Mouse (Mus musculus): Measurements from ENCODE around the gene Grid1.

The Grid1 gene

DNA sequence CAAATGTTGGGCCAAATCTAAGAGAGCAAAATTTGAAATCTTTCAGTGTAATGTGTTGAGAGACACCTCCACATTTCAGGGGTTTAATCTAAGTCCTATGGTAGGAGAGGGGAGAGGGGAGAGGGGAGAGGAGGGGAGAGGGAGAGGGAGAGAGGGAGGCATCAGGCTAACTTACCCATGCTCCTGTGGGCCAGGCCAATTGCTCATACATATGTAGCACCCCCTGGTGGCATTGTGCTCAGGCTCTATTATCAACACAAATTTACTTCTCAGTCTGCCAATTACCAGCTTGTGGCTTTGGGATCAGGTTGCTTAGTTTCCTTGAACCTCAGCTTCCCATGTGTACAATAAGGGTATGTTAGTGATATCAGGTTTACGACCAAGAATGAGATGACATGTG, 291.0 kb downstream of the Grid1 start:
- in situ Hi-C loops (cut with MboI, MseI) = no loop called here

DNA sequence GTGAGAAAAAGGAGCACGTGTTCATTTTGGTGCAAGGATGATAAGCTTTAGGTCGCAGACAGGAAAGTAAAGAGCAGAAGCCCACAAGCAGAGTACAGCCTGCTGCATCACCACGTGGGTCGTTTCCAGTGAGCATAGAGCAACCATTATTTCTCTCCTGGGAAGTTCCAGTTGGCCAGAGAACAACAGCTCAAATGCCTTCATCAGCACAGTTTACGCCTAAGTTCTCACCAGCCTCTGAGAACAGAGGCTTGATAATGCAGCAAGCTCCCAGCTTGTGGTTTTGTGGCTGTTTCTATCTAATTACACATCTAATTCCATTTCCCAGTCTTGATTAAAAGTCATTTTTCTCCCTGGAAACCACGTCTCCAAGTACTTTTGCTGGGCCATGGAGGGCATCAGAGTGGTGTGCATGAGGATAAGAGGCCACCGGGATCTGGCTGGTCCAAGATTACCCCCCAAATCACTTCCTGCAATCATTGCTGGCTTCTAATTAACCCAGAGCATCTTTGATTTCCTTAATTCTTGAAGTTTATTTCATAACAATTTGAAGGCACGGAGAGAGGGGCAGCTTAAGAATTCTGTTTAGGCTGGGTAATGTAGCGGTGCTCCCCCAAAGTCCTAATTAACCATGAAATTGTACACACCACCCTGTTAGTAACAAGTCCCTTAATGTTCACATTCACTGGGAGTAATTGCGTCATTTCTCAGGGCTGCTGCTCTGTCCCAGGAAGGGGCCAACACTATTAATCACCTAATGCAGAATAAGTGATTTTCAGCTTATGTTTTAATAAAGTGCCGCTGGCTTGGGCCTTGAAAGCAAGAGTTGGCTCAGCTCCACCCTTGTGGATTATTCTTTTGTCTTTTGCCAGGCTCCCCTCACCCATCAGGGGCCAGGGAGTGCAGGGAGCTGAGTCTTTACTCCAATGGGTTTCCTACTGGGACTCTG, 292.7 kb downstream of the Grid1 start:
- in situ Hi-C loops (cut with MboI, MseI) = no loop called here

DNA sequence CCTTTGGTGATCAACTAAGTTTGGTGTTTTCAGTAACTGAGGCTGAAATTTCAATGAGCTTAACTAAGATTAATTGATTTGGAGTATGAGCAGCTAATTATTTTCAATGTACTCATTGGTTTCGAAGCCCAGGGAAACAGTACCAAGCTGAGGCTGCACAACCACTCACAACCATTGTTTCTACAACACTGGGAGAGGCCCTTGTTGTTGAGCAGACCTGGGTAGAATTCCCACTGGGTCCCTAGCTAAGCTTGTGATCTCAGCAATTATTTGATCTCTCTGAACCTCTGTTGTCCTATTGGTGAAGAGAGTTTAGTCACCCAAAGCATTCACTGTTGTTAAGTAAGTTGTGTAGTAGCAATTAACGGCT, 293.4 kb downstream of the Grid1 start:
- in situ Hi-C loops (cut with MboI, MseI) = no loop called here

DNA sequence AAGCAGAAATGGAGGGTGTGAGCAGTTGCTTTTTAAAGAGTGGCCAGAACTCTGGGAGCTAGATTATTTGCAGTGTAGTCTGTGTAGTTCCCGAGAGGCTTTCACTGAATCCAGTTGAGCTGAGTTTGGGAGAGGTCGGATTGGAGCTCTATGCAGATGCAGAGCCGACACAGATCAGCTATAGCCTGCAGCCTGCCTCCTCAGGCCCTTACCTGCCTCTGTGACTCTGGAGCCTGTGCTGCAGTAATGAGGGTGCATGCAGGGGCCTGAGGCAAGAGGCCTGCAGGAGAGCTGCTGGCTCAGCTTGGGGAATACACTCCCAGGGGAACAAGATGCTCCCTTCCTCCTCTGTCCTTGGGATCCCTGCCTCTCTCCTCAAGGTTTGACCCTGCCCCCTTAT, 296.0 kb downstream of the Grid1 start:
- in situ Hi-C loops (cut with MboI, MseI) = no loop called here

DNA sequence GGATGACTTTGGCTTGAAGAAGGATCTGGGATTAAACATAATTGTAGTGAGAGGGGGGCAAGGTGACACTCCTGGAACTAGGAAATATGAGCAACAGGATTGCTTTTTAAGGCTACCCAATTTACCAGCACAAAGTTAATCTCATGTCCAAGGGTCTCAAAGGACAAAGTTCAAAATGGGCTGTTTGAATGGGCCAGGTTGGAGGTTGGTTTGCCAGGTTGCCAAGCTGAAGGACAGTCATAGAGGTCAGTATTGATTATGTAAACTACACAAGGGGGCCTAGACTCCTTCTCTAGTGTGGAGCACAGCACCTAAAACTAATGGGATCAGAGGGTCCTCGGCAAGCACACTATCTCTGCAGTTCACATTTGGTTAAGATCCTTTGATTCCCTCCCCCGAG, 300.2 kb downstream of the Grid1 start:
- in situ Hi-C loops (cut with MboI, MseI) = no loop called here

DNA sequence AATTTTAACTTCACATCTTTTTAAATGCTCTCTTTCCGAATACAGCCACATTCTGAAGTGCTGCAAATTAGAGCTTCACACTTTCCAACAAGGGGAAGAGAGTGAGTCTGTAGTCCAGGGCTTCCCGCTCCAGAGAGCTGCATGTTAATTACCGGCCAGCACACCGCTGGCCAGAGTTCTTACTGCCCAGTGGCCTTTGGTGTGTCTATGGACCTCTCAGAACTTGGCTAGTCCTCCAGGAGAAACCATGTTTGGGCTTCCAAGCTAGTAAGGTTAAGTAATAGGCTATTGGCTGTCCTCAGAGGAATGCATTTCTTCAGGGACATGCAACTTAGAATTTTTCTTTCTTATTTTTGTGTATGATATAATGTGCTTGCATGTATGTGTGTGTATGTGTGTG, 301.0 kb downstream of the Grid1 start:
- in situ Hi-C loops (cut with MboI, MseI) = no loop called here

DNA sequence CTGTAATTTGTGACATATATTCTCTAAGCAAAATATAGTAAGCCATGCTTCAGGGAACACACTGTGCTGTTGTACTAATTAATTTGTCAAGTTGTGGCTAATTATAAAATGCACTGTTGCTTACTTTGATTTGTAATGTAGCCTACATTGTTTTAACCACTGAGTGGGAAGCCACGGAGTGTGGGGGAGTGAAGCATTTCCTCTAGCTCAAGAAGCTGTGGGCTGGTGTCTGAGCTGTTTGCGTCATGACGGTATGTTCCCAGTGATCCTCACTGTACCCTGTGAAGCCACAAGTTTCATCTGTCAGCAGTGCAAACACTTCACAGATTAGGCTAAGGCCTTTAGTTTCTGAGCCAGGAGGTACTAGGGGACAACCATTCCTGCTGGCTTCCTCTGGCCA, 302.2 kb downstream of the Grid1 start:
- in situ Hi-C loops (cut with MboI, MseI) = no loop called here

DNA sequence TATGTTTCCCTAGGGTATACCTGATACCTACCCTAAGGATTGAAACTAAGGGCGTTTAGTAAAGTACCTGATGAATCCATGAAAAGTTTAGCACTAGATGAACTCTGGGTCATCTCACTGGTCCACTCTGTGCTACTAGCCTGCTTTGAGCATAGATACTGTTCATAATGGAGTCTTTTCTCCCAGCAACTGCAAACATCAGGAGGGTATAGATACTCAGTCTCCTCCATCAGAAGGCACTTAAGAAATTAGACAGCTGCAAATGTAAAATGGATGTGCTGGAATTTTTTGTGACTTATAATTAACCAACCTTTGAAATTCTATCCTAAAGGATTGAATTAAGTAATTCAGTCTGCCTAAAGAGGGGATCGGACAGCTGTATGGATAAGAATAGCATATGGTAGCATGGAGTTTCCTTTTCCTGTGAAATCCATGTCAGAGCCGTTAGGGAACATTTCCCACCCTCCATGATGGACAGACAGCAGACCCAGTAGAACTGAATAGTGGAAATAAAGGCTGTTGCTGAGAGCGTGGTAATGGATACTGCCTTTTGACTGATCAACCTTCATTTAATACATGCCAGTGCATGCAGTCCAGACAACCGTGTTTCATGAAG, 303.5 kb downstream of the Grid1 start:
- in situ Hi-C loops (cut with MboI, MseI) = no loop called here

DNA sequence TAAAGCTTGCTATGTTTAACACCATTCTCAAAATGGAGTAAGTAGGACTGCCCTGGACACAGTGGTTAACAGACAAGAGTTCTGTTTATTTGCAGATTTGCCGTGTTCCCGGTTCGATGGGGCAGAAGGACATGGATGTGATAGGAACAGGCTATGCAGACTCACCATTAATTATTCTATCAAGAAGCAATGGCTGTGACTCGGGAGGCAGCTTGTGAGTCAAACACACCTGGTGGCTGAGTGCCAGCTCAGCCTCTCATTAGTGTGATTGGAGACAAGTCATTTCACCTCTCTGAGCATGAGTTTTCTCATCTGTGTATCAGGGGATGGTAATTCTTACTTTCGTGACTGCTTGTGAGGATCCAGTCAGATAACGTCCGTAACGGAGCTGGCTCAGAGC, 307.7 kb downstream of the Grid1 start:
- in situ Hi-C loops (cut with MboI, MseI) = no loop called here

DNA sequence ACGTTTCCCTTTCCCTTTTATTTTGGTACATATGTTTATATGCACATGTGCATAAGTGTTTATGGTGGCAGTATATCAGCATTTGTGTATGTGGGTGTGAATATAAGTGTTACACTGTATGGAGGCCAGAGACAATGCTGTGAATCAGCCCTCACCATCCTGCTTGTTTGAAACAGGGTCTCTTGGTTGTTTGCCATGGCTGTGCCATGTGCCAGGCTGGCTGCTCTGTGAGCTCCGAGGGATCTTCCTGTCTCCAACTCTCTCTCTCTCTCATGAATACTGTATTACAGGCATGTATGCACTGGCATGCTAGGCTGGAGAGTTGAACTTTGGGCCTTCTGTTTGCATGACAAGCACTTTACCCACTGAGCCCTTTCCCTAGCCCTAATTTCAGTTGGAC, 315.1 kb downstream of the Grid1 start:
- in situ Hi-C loops (cut with MboI, MseI) = loop anchor here in 1 of 2 experiments (10.0 kb wide), 1 partner anchor 1540 kb away; no protein-coding TSS in a partner anchor

DNA sequence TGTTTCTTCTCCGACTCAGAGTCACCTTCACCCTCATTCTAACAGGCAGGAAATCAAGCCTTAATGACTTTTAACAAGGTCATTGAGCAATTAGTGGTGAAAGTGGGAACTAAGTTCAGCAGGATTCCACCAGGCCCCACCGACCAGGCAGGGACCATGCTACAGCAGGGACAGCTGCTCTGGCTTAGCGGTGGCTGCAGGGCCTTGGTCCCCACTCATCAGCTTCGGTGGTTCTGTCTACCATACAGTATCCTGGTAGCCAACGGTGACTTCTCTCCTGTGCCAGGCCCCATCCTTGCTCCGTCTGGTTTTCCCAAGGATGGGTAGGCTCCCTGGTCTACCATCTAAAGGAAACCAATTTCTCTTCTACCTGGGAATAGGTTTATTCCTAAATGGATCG, 318.2 kb downstream of the Grid1 start:
- in situ Hi-C loops (cut with MboI, MseI) = loop anchor here in 1 of 2 experiments (10.0 kb wide), 1 partner anchor 1537 kb away; no protein-coding TSS in a partner anchor

DNA sequence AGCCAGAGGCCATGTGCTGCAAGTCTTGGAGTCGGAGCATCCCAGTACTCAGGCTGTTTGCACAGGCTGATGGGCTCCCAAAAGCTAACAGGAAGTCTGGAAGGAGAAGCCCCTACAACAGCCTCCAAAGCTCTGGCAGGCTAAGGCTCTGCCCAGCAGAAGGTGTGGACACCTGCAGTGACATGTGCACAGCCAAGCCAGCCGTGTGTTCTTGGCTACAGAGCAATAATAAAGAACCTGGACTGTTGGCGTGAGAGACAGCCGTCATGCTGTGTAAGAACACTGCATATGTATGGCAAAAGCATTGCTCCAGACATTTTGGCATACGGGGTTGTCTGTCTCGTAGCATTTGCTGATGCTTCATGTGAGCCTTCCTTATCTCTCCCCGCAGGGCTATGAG, 319.9 kb downstream of the Grid1 start:
- in situ Hi-C loops (cut with MboI, MseI) = loop anchor here in 1 of 2 experiments (10.0 kb wide), 1 partner anchor 1535 kb away; no protein-coding TSS in a partner anchor

DNA sequence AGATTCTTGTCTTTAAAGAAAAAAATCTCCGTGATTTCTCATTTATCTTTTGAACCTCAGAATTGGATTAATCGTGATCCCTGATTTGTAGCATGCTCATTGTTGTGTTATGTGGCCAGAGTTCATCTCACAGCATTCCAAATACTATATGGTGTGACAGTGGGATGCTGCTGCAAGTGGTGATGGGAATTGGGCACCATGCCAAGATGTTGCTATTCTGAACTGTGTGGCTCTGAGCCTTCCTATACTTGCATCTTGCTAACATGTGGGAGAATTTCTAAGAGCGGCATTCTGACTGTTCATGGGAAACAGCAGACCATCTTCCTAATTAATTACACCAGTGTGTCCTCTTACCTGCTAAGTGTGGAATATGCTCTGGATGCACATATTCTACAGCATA, 332.5 kb downstream of the Grid1 start:
- in situ Hi-C loops (cut with MboI, MseI) = no loop called here

DNA sequence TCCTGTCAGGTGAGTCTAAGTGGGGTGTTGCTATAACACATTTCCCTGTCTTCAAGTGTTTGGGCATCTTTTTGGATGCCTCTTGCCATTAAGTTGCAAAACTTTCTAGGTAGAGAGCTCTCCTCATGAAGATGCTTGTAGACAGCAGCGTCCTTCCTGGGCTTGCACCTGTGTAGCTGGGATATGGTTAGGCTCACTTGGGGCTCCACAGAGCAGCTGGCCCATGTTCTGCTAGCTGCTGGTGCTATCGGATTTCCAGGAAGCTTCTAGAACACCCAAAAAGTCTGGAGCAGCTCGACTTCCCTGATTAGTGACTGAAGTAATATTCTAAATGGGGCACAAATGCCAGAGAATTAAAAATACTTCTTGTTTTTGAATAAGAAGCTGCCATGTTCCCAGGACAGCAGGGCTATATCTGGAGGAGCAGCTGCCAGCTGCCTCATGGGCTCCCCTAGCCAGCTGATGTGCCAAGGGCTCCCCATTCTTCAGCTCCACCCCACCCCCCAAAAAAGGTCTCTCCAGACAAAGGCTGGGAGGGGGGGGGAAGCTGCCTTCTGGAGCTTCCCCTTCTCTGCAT, 333.9 kb downstream of the Grid1 start:
- in situ Hi-C loops (cut with MboI, MseI) = no loop called here

DNA sequence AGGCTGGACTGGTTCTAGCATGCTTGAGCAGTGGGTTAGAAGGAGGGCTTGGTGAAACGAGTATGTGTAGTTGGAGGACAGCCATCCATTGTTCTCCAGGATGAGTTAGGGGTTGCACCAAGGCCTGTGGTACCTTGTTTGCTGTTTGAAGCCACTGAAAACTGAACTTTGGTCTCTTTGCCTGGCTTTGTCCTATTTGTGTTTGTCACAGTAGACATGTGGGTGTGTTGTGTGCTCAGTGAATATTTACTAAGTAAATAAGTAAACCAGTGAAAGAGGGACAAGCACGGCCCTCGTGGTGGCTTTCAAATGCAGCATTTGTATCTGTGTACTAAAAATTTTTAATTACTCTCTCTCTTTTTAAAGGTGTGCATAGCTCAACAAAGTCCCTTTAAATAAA, 334.5 kb downstream of the Grid1 start:
- in situ Hi-C loops (cut with MboI, MseI) = no loop called here

DNA sequence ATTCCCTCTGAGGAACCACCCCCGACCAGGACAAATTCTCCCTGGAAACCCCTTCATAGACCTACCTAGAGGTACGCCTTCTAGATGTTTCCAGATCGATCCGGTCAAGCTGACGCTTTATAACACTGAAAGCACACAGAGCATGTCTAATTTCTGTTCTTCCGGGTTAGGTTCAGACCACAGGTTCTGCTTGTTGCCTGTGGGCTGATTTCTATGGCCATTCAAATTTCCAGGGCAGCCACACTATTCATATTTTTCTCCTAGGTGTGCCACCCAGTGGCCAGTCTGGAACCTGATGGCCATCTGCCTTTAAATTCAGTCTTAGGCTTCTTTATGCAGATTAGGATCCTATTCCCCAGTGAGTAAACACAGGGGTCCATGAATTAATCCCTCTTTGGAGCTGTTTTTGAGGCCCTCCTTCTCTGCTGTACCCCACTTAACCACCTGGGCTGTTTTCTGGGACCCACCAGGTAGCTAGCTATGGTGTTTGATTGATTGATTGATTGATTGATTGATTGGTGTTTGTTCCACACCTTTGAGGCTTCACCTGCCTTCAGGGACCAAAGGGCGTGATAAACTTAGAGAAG, 337.3 kb downstream of the Grid1 start:
- in situ Hi-C loops (cut with MboI, MseI) = no loop called here

DNA sequence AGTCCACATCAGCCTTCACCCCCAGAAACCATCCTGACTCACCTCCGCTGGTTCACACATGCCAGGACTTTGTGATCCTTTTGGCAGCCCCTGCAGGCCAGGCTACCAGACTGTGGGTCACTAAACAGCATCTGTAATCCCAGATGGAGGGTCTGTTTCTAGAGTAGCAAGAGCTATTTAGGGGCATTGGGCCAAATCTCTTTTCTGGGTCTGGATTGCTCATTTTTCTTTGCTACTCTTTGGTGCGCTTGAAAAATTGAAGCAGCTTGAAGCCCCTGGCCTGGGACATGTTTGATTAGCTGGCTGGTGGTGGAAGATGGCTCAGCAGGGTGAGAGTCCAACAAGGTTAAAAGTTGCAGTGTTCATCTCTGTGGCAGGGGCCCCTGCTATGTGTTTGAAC, 339.4 kb downstream of the Grid1 start:
- in situ Hi-C loops (cut with MboI, MseI) = no loop called here

DNA sequence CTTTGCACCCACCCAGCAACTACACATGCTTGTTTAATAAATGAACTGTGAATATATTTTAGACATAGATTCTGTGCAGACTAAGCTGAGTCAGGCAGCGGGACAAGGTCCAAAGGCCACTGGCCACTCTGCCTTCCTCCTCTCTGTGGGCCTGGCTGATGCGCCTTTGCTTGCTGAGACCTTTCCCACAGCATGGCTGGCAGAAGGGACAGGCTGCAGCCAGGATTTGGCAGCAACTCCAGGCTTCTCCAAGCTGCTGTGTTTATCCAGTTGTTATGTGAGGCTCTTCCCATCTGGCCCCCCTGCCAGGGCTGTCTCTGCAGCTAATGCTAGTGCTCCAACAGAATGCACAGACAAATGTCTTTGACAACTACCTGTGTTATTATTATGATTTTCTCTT, 347.5 kb downstream of the Grid1 start:
- in situ Hi-C loops (cut with MboI, MseI) = no loop called here

DNA sequence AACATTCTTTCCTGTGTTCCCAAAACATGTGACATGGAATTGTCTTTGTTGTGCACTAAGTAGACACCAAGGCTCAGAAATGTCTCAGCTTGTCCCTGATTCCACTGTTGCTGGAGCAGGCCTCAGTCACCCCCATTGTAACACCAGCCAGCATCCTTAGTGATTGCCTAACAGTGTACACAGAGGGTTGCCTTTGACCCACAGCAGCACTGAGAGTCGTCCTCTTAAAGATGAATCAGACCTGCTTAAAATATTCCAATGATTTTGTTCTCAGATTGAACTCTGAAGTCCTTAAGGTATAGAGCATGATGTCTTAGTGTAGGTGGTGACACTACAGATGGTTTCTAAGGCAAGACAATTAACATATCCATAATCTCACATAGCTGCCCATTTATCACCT, 354.0 kb downstream of the Grid1 start:
- in situ Hi-C loops (cut with MboI, MseI) = no loop called here

DNA sequence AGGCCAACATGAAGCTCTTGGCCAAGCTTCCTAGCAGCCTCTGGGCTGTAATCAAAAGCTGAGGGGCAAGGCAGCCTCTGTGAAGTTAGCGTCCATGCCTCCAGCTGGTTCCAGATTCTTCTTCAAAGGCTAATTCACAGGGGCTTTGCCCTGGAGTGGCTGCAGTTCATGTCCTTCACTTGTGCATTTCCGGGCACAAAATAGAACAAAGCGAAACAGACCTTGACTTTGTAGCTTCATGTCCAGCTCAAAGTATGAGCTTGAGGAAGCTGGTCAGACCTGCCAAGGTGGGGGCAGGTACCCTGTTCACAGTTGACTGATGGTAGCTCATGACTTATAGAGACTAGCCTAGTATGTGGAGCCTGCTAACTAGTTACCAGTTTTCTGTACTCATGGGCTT, 356.1 kb downstream of the Grid1 start:
- in situ Hi-C loops (cut with MboI, MseI) = loop anchor here in 1 of 2 experiments (5.0 kb wide), 1 partner anchor 51 kb away; no protein-coding TSS in a partner anchor

DNA sequence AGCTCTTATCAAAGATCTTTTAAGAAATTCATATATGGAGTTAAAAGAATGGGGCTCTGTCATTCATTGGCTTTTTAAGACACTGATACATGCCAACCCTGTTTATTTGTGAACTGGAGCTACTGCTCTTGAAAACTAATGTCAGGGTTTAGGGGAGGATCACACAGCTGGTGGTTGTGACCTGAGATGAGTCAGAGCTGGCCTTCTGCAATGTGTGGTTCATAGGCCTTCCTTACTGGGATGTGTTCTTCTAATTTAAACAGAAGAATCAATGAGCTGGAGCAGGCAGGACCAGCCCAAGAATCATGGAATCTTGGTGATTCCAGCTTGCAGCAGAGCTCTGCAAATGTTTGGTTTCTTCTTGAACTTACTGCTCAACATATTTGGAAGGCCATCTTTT, 359.2 kb downstream of the Grid1 start:
- in situ Hi-C loops (cut with MboI, MseI) = loop anchor here in 1 of 2 experiments (5.0 kb wide), 1 partner anchor 48 kb away; no protein-coding TSS in a partner anchor

DNA sequence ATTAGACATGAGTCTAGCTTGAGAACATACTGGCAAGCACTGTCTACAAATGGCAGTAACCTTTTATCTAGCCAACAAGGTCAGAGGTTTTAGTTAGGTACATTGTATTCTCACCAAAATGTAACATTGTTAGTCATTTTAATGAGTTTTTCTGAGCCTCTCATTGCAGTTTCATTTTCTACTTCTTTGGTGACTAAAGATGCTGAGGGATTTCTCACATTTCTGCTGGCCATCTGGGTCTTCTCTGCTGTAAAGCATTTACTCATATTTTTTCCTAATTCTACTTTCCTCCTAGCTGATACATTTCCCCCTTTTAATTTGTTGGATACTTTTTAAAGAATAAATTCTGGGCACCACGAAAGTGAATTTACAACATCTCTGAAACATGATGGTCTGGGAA, 365.5 kb downstream of the Grid1 start:
- in situ Hi-C loops (cut with MboI, MseI) = no loop called here

Measured in T-helper 17 cell (primary cell).